Mouse (Mus musculus): Measurements from ENCODE around the gene Pnpla1.

Gene Pnpla1

GRCm38 (mm10) chr17:28885231-28885630 lies 27.0 kb downstream of the Pnpla1 start:
- no peak for DNase-seq (ENCODE audit: low spot score)

- no peak for DNase-seq (ENCODE audit: low spot score)
Measured at GRCm38 (mm10) chr17:28886266-28886665, 28.1 kb downstream of the Pnpla1 start.

GRCm38 (mm10) chr17:28894050-28894767 lies 36.0 kb downstream of the Pnpla1 start:
- no peak for DNase-seq (ENCODE audit: low spot score)

- no peak for DNase-seq (ENCODE audit: low spot score)
Measured at GRCm38 (mm10) chr17:28895217-28895875, 37.1 kb downstream of the Pnpla1 start.

- DNase-seq (ENCODE audit: low spot score) = no peak
Measured at GRCm38 (mm10) chr17:28896095-28896780, 38.0 kb downstream of the Pnpla1 start.

- DNase-seq (ENCODE audit: low spot score) = no peak
Measured at GRCm38 (mm10) chr17:28897817-28898216, 39.6 kb downstream of the Pnpla1 start.

- no peak for DNase-seq (ENCODE audit: low spot score)
Measured at GRCm38 (mm10) chr17:28898249-28898648, 40.0 kb downstream of the Pnpla1 start.

- DNase-seq (ENCODE audit: low spot score) = no peak
Measured at GRCm38 (mm10) chr17:28899427-28899826, 41.2 kb downstream of the Pnpla1 start.

GRCm38 (mm10) chr17:28901559-28901958 lies 43.3 kb downstream of the Pnpla1 start:
- no peak for DNase-seq (ENCODE audit: low spot score)

GRCm38 (mm10) chr17:28904546-28905376 lies 46.5 kb downstream of the Pnpla1 start:
- DNase-seq (ENCODE audit: low spot score) = peak; percentile 62

GRCm38 (mm10) chr17:28905377-28905916 lies 47.2 kb downstream of the Pnpla1 start:
- no peak for DNase-seq (ENCODE audit: low spot score)

- peak; percentile 49 for DNase-seq (ENCODE audit: low spot score)
Measured at GRCm38 (mm10) chr17:28907959-28908358, 49.7 kb downstream of the Pnpla1 start.

GRCm38 (mm10) chr17:28909252-28909941 lies 51.2 kb downstream of the Pnpla1 start:
- peak; percentile 36 for DNase-seq (ENCODE audit: low spot score)

- DNase-seq (ENCODE audit: low spot score) = no peak
Measured at GRCm38 (mm10) chr17:28910139-28910538, 51.9 kb downstream of the Pnpla1 start.

GRCm38 (mm10) chr17:28913200-28913599 lies 55.0 kb downstream of the Pnpla1 start:
- no peak for DNase-seq (ENCODE audit: low spot score)

- no peak for DNase-seq (ENCODE audit: low spot score)
Measured at GRCm38 (mm10) chr17:28913940-28914339, 55.7 kb downstream of the Pnpla1 start.

- no peak for DNase-seq (ENCODE audit: low spot score)
Measured at GRCm38 (mm10) chr17:28915060-28915628, 56.9 kb downstream of the Pnpla1 start, which contains the start of gene 4930539E08Rik. TSS of gene 4930539E08Rik (minus strand) at chr17:28915324.

GRCm38 (mm10) chr17:28916520-28916919 lies 58.3 kb downstream of the Pnpla1 start:
- DNase-seq (ENCODE audit: low spot score) = no peak

GRCm38 (mm10) chr17:28921086-28921485 lies 62.9 kb downstream of the Pnpla1 start:
- no peak for DNase-seq (ENCODE audit: low spot score)

GRCm38 (mm10) chr17:28922096-28922495 lies 63.9 kb downstream of the Pnpla1 start:
- DNase-seq (ENCODE audit: low spot score) = no peak

Data from layer of hippocampus, adult 11-12 months (tissue).